Mouse (Mus musculus) A20 (cell line): Measurements from ENCODE around the gene Prss30.

Experiments
- DNase-seq: peaks from one replicate; pipeline ENCODE4 v3.0.0-alpha.2; 2011; ENCODE audit warnings: low read depth, low spot score

Prss30 gene

DNA sequence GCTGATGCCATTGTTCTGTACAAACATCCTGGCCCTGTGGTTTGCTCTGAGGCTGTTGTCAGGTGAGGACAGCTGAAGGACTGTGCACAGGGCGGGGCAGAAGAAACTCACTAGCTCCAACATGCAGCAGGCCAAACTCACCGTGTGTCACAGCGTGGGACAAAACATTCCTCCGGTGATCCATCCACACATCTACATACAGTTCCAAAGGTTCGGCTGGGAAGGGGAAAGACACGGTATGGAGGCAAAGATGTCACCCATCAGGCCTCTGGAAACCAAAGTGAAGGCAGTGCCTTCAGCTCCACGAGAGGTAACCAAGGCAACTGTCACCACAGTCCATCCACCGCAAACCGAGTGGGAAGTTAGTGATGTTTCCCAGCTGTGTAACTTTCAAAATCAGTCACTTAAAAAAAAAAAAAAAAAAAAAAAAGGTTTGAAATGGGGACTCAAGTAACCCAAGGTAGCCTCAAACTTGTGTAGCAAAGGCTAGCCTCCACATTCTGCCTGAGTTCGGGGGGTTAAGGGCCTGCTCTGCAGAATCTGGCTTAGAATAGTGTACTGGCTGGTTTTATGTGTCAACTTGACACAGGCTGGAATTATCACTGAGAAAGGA is at the start of gene Prss30:
Prss30 (minus strand) TSS at position 270 of the 613 bp plus-strand sequence.
- DNase-seq = no peak

DNA sequence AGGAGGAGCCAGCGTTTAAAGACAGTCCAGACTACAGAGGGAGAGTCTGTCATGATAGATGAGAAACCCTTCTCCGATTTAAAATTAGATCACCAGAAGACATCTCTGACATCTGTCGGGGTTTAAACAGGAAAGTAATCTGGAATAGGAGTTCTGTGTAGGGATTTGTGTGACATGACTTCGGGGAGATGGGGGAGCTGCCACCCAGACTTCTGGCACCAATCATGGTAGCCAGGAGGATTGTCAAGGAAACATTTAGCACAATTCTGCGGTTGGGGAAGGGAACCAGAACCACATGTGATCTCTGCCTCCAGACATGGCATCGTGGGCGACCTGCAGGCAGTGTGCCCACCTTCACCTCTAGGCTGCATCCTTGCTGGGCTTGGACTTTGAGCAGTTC is 49.1 kb upstream of the Prss30 start:
- DNase-seq = no peak

- no peak for DNase-seq
These were observed 41.2 kb upstream of the Prss30 start for GRCm38 (mm10) chr17:24021375-24022199.

DNA sequence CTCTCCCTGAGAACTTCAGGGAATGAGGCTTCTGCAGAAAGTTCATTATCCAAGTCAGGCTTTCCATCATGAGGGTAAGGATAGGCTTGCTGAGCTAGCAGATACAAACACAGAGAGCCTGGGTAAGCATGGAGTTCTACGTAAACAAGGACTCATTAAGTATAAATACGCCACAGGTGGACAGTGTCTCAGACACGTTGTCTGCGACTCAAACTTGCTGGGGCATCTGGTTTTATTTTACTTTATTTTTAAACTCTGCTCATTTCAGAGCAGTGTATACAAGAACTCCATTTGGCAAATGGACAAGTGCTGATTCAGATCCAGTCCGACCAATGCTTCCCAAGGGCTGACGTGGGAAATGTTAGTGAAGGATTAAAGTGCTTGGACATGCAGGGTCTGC is 40.3 kb upstream of the Prss30 start:
- DNase-seq = no peak

- DNase-seq = peak; percentile 53
These were observed 35.4 kb upstream of the Prss30 start for GRCm38 (mm10) chr17:24015727-24016126.

- no peak for DNase-seq
These were observed 34.1 kb upstream of the Prss30 start for GRCm38 (mm10) chr17:24014433-24014965.

DNA sequence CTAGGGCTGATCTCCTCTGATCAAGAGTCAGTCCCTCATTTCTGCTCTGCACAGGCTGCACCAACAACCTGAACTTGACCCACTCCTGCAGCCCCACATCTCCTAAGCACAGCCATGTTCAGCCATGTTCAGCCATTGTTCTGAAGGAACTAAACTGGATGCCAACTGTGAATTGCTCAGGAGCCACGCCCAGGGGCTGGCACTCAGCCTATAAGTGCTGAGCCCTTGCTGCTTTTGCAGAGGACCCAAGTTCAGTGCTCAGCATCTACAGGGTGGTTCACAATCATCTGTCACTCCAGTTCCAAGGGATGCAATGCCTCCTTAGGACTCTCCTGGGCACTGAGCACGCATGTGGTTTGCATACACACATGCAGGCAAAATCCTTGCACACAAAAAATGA is 32.6 kb upstream of the Prss30 start:
- DNase-seq = no peak

DNA sequence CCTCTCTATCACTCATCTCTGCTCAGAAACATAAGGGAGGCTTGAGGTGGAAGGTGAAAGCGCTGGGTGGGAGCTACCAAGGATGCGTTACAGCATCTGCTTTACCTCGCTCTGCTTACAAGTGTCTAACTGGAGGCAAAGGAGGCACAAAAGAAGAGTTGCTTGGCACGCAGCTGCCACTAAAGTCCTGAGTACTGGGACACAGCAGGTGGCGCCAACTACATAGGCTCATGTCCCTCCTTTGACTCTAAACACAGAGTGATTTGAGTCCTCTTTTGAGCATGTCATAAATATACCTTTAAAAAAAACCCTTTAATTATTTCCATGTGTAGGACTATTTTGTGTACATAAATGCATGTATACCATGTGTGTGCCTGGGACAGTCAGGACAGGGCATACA is 29.3 kb upstream of the Prss30 start:
- DNase-seq = peak; percentile 24

GRCm38 (mm10) chr17:24008105-24008504 is 27.7 kb upstream of the Prss30 start:
- DNase-seq = no peak

DNA sequence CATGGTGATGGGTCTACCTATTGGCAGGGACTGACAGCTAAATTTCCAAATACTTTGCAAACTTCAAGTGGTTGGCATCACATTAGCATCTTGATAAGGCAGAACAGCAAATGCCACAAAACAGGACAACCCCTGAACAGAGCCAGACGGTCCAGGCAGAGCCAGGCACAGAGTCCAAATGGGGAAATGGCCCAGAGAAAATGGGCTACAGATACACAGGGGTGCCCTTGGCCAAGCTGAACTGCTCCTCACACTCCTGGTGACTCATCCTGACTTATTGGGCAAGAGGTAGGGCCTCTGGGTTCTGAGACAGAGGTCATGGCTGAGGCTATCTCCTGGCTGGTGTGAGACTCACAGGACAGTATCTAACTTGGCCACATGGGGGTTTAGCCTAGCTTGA is 27.0 kb upstream of the Prss30 start:
- peak; percentile 6 for DNase-seq

- peak; percentile 54 for DNase-seq
These were observed 26.6 kb upstream of the Prss30 start for GRCm38 (mm10) chr17:24006930-24007329.

DNA sequence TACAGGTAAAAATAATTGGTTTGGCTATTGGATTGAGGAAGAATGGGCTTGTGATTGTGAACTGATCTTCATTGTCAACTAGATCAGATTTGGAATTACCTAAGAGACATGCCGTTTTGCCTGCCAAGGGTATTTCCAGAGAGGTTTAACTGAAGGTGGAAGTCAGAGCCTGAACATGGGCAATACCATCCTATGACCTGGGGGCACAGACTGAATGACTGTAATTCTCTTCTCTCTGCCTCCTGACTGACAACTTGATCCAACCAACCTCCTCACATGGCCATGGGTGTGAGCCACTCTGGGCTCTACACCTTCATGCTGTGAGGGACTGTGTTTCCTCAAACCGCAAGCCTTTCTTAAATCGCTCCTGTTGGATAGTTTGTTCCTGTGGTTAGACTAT is 24.7 kb upstream of the Prss30 start:
- no peak for DNase-seq

DNA sequence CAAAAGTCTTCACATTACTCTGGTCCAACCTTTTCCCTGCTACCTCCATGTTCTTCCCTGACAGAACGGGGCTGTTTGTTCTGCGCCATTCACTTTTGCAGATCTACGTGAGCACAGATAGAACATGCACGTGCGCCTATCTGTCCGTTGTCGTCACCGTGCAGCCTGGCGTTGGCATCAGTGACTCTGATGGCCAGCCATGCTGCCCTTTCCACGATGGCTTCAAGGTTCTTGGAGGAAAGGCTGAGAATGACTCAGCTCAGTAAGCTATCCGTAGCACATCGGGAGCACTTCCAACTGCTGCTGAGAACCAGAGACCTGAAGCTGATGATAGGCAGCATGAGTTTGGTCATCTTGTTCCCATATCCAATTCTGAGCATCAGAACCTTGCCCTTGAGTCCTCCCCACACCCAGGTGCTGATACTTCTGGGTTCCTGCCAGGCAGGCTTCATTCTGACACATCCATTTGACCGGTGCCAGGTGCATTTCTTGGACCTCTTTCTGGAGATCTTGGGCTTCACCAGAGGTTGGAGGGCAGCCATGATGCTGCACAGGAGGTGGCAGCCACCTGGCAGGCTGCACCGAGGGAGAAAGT is 23.8 kb upstream of the Prss30 start:
- no peak for DNase-seq

DNA sequence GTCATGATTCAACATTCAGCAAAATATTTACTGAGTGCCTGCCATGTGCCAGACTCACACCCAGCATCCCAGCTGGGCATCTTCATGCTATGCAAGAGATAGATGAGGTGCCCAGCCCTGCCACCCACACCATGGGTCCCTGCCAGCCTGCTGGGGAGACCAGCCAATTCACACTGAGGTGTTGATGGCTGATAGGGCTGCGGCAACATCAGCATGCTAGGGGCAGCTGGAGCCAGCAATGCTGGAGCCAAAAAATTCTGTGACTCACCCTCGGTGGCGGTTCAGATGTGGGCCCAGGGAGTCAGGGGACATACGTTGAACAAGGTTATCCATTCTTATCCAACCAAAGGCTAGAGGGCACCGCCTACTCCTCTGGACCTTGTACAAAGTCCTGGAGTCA is 20.0 kb upstream of the Prss30 start:
- DNase-seq = no peak

GRCm38 (mm10) chr17:23998383-23998782 is 18.0 kb upstream of the Prss30 start:
- DNase-seq = no peak

- no peak for DNase-seq
These were observed 17.5 kb upstream of the Prss30 start, which contains the start of gene Prss22 for GRCm38 (mm10) chr17:23997901-23998300. Gene Prss22 (minus strand): TSS chr17:23998100.

- no peak for DNase-seq
These were observed 15.1 kb upstream of the Prss30 start for GRCm38 (mm10) chr17:23995421-23995820.

DNA sequence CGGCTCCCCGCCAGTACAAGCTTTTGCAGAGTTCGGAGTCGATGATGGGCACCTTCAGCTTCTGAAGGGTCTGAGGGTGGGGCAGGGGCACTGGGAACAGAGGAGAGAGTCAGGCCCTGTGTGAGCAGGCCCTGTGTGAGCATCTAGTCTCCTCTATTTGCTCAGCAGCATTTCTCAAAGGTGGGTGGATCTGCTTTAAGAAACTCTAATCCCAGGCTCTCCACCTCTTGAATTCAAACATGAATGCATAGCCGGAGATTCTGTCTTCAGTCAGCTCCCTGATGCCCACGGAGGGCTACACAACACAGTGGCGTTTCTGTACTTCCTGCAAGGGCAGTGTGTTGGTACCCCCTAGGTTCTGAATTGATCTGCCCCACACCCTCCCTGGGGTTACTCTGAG is 14.3 kb upstream of the Prss30 start:
- DNase-seq = no peak

DNA sequence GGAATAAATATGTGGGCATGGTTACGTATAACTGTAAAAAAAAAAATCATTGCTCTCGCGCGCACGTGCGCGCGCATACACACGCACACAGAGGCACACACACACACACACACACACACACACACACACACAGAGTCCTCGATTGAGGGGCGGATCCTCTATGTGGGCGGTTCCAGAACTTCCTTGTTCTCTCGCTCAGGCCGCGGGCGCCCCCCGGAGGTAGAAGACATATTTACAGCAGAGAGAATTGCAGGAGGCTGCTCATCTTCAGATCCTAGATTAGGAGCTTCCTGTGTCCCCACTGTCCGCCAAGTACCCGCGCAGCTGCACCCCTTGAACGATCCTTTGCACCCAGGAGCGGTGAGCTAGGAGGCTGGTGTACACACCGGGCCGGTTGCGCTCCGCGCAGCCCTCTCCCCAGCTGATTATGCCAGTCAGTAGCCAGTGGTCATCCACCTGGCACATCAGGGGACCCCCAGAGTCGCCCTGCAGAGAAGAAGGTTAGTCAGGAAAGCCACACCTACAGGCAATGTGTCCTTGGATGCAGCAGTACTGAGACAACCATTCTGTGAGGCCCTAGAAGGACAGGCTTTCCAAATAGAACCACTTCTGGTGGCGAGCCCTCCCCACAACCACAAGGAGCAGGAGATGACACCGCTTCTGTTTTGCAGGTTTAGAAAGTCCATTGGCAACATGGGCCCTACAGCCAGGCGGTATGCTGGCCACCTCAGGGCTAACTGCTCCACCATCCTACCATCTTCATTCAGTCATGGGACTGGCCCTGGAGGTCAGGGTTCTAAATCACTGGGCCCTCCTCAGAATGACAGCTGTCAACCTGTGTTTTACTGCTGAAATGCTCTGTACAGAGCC is 13.4 kb upstream of the Prss30 start:
- peak; percentile 89 for DNase-seq

GRCm38 (mm10) chr17:23992789-23993553 is 12.6 kb upstream of the Prss30 start:
- no peak for DNase-seq

- DNase-seq = no peak
These were observed 9.4 kb upstream of the Prss30 start for GRCm38 (mm10) chr17:23989802-23990201.
